Mouse (Mus musculus) embryonic facial prominence, embryonic 11.5 days (tissue): ENCODE results near the gene Aoc2. TPM values are rescaled to one million over a fixed set of nuclear protein-coding genes. Genes with fewer than 3 reads are reported as not detected.

ENCODE experiments used
- ATAC-seq: fragments of 200-750 bp; cut with Nextera tagmentation; replicated peaks from 2 replicates; pipeline ENCODE4 v1.8.0; 2017; ENCODE audit warnings: low read depth; ENCODE audit not compliant: insufficient number of reproducible peaks, low FRiP score, low TSS enrichment
- DNase-seq: peaks from one replicate; pipeline ENCODE4 v3.0.0-alpha.2; 2015; ENCODE audit warnings: low spot score
- H3K27ac ChIP-seq: fragments of 300-500 bp; sonication (generic); replicated peaks from 2 replicates; pipeline ENCODE4 v1.5.1; 2014; ENCODE audit warnings: mild to moderate bottlenecking, low read depth, low read length, control low read depth
- H3K27me3 ChIP-seq: fragments of 300-500 bp; sonication (generic); 2 replicates; pipeline ENCODE4 v1.6.1; 2014; ENCODE audit warnings: mild to moderate bottlenecking, low read length, moderate library complexity, mixed read lengths; ENCODE audit not compliant: control insufficient read depth, insufficient read depth
- H3K36me3 ChIP-seq: fragments of 300-500 bp; sonication (generic); replicated peaks from 2 replicates; pipeline ENCODE4 v1.6.1; 2014; ENCODE audit warnings: low read depth, mild to moderate bottlenecking, low read length, moderate library complexity, mixed read lengths; ENCODE audit not compliant: control insufficient read depth, insufficient read depth
- H3K4me1 ChIP-seq: fragments of 300-500 bp; sonication (generic); 2 replicates; pipeline ENCODE4 v1.6.1; 2014; ENCODE audit warnings: low read length, mixed read lengths; ENCODE audit not compliant: control insufficient read depth, insufficient read depth
- H3K4me2 ChIP-seq: fragments of 300-500 bp; sonication (generic); 2 replicates; pipeline ENCODE4 v1.6.1; 2014; ENCODE audit warnings: low read depth, mild to moderate bottlenecking, control low read depth, low read length, moderate library complexity
- H3K4me3 ChIP-seq: fragments of 300-500 bp; sonication (generic); 2 replicates; pipeline ENCODE4 v1.5.1; 2014; ENCODE audit warnings: low read depth, low read length, control low read depth
- H3K9ac ChIP-seq: fragments of 300-500 bp; sonication (generic); replicated peaks from 2 replicates; pipeline ENCODE4 v1.6.1; 2014; ENCODE audit warnings: mild to moderate bottlenecking, control low read depth, low read length
- H3K9me3 ChIP-seq: fragments of 300-500 bp; sonication (generic); replicated peaks from 2 replicates; pipeline ENCODE4 v1.6.1; 2016; ENCODE audit warnings: mild to moderate bottlenecking, low read length, inconsistent platforms, mixed read lengths; ENCODE audit not compliant: control insufficient read depth
- WGBS: fragments of 180-500 bp; shearing (Covaris S2); extraction: QIAGEN DNeasy Blood & Tissue Kit; methylation state at CpG from one replicate; pipeline ENCODE4 v1.1.7; 2014; 5-methylcytosine and 5-hydroxymethylcytosine counted together
- polyA plus RNA-seq: library from polyadenylated mRNA; unstranded; fragments of >200 nt; fragmentation: Nextera tagmentation; extraction: Ambion mirVana; gene quantifications from 2 replicates; pipeline ENCODE4 v1.2.1, GENCODE M21; 2014

Aoc2 gene
- 1.2 TPM in 2 replicates for polyA plus RNA-seq

DNA sequence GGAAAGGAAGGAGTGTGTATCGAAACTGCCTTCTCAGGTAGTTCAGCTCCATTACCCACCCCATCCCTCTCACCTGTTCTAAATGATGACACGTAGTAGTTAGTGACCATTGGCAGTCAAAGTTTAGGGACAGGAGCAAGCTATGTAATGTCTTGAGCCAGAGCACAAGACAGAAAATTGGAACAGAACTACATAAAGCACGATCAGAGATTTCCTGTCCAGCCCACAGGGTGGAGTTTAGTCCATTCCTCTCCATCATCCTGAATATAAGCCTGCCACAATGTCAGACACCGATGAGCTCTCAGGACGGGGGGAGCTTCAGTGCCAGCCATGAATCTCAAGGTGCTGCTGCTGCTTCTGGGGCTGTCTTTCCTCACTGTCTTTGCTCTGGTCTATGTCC is at the start of gene Aoc2:
TSS of gene Aoc2 (plus strand) at position 301 of the 400 bp plus-strand sequence.
- Histone ChIP-seq H3K9ac (no peak within 1 kb of the TSS), H3K9me3 (no peaks in the 10 kb centered on the region), H3K36me3 (peaks cover 25% of the 10 kb centered on the region), H3K27me3 (no peaks in the 10 kb centered on the region), H3K27ac (no peak within 1 kb of the TSS), H3K4me3 (no peak within 1 kb of the TSS), H3K4me1 (no peaks in the 10 kb centered on the region), H3K4me2 (no peak within 1 kb of the TSS)
- no peak for DNase-seq
- 88% methylated on average over 5 of the region's 5 CpGs for WGBS
- no peak for ATAC-seq

DNA sequence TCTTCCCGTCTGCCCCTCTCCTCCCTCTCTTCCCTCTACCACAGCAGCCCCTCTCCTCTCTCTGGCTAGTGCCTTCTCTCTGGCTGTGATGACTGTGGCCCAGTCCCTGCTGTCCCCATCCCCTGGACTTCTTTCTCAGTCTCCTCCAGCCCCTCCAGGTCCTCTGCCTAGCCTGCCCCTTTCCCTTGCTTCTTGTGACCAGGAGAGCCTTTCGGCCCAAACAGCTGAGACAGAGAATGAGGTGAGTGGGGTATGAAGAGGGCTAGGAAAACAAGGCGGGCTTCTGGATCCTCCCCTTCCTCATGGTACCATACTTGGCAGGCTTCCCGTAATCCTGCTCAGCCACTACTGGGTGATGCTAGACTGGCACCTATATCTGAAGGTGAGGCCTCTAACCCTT is 49.6 kb upstream of the Aoc2 start:
- no peaks in the 10 kb centered on the region for H3K9me3 ChIP-seq
- ATAC-seq (no peak), DNase-seq (no peak)
- no peak overlapping the region for H3K4me3 ChIP-seq
- 78% methylated on average over 4 of the region's 4 CpGs for WGBS
- no peaks in the 10 kb centered on the region for H3K36me3 ChIP-seq
- H3K4me2 ChIP-seq, result no peak overlapping the region
- no peaks in the 10 kb centered on the region for H3K27me3 ChIP-seq
- H3K27ac ChIP-seq, result no peak overlapping the region
- H3K9ac ChIP-seq, result no peak overlapping the region
- H3K4me1 ChIP-seq, result peaks cover 4% of the 10 kb centered on the region; the same call in 1 of the 2 replicates

DNA sequence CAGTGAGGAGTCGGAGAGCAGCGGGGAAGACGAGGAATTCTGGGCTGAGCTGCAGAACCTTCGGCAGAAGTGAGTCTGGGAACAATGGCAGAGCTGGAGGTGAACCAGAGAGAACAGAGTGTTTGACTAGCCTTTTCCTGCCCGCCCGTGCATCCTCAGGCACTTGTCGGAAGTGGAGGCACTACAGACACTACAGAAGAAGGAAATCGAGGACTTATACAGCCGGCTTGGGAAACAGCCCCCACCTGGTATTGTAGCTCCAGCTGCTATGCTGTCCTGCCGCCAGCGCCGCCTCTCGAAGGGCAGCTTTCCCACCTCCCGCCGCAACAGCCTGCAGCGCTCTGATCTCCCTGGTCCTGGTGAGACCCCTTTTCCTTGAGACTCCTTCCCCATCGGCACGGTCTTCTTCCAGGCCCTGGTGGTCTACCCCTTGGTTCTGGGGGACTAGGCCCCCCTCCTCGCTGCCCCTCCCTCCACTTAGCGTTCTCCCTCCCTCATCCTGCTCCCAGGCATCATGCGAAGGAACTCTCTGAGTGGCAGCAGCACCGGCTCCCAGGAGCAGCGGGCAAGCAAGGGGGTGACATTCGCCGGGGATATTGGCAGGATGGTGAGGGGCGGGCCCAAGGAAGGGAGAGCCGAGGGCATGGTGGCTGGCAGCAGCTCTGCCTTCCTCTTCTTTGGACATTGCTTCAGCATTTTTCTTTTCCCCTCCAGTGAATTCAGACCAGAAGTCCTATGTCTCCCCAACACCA is 48.4 kb upstream of the Aoc2 start:
- 40% methylated on average over 27 of the region's 27 CpGs for WGBS
- no peaks in the 10 kb centered on the region for H3K9me3 ChIP-seq
- H3K4me3 ChIP-seq, result no peak overlapping the region
- H3K27ac ChIP-seq, result no peak overlapping the region
- H3K4me1 ChIP-seq, result peaks cover 4% of the 10 kb centered on the region; the same call in 1 of the 2 replicates
- peak overlapping the region; percentile 22 for H3K9ac ChIP-seq
- no peaks in the 10 kb centered on the region for H3K27me3 ChIP-seq
- no peak overlapping the region; the same call in 1 of the 2 replicates for H3K4me2 ChIP-seq
- no peak for DNase-seq
- H3K36me3 ChIP-seq, result no peaks in the 10 kb centered on the region
- ATAC-seq, result no peak

DNA sequence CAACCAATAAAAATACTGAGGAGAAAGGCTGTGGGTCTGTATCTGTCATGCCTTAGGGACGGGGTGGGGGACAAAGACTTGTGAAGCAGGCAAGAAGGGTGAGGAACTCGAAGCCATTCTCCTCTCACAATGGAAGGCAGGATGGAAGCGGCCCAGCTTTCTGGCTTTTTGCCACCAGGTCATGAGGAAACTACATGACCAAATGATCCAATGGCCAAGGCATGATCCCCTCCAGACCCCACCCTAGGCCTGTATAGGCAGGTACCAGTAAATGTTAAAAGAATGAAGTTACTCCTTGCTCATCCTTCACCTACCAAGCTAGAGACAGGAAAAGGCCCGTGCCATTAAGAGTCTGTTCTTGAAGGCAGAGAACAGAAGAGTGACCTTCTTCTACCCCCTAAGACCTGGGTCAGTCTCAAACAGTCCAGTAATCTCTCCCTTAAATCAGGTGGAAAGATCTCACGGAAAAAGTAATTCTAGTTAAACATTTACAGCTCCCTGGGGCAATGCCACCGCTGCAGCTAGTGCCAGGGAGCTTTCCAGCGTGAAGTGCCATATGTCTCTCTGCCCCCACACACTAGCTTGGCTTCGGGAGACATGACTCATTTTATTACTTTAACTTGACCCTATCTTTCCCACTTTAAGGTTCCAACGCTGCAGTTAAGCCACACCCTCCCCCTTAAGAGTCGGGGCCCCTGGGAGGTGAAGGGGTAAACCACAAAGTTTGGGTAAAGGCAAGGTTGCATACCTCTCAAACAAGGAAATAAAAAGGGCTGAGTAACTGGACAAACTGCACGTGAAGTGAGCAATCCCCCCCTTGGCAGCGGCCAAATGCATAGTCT is 47.3 kb upstream of the Aoc2 start:
- H3K4me1 ChIP-seq, result peaks cover 4% of the 10 kb centered on the region; the same call in 1 of the 2 replicates
- H3K27me3 ChIP-seq, result no peaks in the 10 kb centered on the region
- no peaks in the 10 kb centered on the region for H3K36me3 ChIP-seq
- peak overlapping the region; percentile 82 for H3K4me2 ChIP-seq
- 78% methylated on average over 12 of the region's 12 CpGs for WGBS
- H3K9ac ChIP-seq, result peak overlapping the region; percentile 69
- ATAC-seq (no peak), DNase-seq (no peak)
- peak overlapping the region; percentile 67 for H3K4me3 ChIP-seq
- no peak overlapping the region for H3K27ac ChIP-seq
- H3K9me3 ChIP-seq, result no peaks in the 10 kb centered on the region

DNA sequence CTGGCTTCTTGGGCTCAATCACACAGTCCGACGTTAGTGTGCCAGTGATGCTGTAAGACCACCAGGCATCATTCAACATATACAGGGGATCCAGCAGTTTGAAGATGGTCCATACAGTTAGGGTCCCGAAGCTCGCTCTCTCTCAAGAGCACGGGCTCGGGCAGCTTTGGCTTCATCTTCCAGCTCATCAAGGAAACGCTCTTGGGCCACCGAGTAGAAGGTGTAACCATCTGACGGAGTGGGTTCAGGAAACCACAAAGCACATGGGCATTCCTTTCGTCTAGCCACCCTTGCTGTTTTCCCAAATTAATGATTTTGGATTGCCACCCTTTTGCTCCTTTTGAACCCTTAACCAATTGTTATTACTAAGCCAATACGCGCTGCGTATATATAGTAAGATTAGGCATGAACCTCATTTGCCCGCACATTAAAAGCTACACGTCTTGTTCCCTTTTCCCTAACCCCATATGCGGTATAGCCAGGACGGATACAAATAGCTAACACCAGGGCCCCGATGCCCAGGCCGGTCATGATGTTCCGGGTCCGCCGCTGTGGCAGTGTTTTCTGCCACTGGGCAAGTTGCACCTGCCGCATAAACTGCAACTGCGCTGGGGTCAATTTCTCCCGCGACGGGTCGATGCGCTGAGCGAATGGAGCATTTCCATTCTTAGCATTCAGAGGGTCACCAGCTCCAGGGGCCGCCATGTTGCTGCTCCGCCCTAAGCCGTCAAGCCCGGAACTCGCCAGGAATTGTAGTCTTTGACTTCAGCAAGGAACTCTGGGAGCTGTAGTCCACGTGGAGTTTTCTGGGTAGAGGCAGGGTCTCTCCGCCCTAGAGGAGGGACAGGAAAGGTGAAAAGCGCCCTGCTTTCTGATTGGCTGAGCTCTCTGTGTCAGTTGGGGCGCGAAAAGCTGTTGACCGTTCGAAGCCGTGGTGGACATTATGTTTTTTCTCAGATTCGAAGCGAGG is 46.4 kb upstream of the Aoc2 start, which contains the start of the genes Cntd1 and Coa3:
TSS of gene Cntd1 (plus strand) at position 790 of the 970 bp plus-strand sequence.
TSS of gene Coa3 (minus strand) at position 892 of the 970 bp plus-strand sequence.
- H3K4me3 ChIP-seq, result peak within 1 kb of the TSS; percentile 67
- H3K36me3 ChIP-seq, result no peaks in the 10 kb centered on the region
- H3K27me3 ChIP-seq, result no peaks in the 10 kb centered on the region
- ATAC-seq, result peak; percentile 91
- peak; percentile 97 for DNase-seq
- H3K4me2 ChIP-seq, result peak within 1 kb of the TSS; percentile 82
- peak within 1 kb of the TSS; percentile 69 for H3K9ac ChIP-seq
- H3K9me3 ChIP-seq, result no peaks in the 10 kb centered on the region
- WGBS, result 10% methylated on average over 45 of the region's 45 CpGs
- peaks cover 4% of the 10 kb centered on the region; the same call in 1 of the 2 replicates for H3K4me1 ChIP-seq
- no peak within 1 kb of the TSS for H3K27ac ChIP-seq

DNA sequence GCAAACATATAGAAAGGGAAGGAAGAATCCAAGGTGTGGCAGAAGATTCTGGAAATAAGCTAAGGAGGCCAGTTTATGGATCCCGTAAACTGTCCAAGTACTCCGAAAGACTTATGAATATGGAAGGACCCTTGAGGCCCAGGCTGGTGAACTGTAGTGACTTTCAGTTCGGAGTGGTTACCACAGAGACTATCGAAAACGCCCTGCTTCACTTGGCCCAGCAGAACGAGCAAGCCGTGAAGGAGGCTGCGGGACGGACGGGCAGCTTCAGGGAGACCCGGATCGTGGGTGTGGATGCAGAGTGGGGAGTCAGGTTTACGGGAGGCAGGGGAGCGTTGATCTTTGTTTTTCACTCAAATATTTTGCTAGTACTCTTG is 45.7 kb upstream of the Aoc2 start:
- DNase-seq (no peak), ATAC-seq (0 out of 2 replicates have a peak, but pooled peaks have one; percentile 10)
- H3K4me3 ChIP-seq, result 0 out of 2 replicates have a peak overlapping the region, but pooled peaks have one; percentile 67
- no peaks in the 10 kb centered on the region for H3K9me3 ChIP-seq
- no peaks in the 10 kb centered on the region for H3K27me3 ChIP-seq
- no peak overlapping the region for H3K9ac ChIP-seq
- peaks cover 4% of the 10 kb centered on the region; the same call in 1 of the 2 replicates for H3K4me1 ChIP-seq
- peak overlapping the region; percentile 7 for H3K4me2 ChIP-seq
- no peak overlapping the region for H3K27ac ChIP-seq
- WGBS, result 61% methylated on average over 14 of the region's 14 CpGs
- no peaks in the 10 kb centered on the region for H3K36me3 ChIP-seq

DNA sequence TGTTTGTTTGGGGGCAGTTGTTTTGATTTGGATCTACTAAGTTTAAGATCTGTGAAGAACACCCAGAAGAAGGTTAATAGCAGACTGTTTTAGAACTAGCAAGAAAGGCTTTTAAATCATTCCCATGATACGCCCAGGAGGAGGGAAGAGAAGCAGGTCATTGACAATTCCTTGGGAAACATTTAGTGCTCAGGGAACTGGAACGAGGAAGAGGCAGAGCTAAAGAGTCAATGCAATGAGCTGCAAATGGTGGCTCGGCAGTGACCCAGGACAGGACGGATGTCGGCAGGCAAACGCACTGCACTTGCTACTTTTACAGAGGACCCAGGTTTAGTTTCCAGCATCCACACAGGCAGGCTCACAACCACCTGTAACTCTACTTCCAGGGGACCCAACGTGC is 44.0 kb upstream of the Aoc2 start:
- H3K36me3 ChIP-seq, result no peaks in the 10 kb centered on the region
- no peak for ATAC-seq
- no peak overlapping the region for H3K4me2 ChIP-seq
- 46% methylated on average over 7 of the region's 7 CpGs for WGBS
- DNase-seq, result no peak
- H3K27ac ChIP-seq, result no peak overlapping the region
- H3K9me3 ChIP-seq, result no peaks in the 10 kb centered on the region
- H3K4me1 ChIP-seq, result peaks cover 4% of the 10 kb centered on the region; the same call in 1 of the 2 replicates
- H3K27me3 ChIP-seq, result no peaks in the 10 kb centered on the region
- no peak overlapping the region for H3K9ac ChIP-seq
- no peak overlapping the region for H3K4me3 ChIP-seq
